12 mouse cellular contexts compared by ENCODE assay signal in the genomic region with DNA sequence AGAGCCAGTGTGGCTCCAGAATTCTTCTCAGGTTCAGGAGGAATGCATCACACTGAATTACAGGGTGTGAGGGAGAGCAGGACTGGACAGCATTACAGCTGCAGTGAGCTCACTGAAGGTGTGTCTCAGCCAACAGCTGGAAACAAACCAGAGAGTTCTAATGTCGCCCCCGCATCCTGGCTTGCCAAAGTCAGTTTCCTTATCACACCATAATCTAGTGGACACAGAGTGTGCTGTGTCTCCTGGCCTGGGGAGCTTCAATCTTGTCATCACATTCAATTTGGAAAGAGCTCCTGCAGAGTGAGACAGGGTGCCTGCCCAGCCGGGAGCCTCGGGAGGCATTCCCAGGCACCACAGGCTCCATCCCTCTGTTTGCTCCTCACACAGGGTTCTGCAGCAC.
DNase-seq lines count a peak whose midpoint lies in the region; ATAC-seq and TF ChIP-seq lines count a peak whose summit lies in the region.
"Had no signal": no experiment of that assay in that cellular context is flagged by ENCODE, and none has a peak within 500 bp of the region (broad histone marks: within the 10 kb centered on the region; RNA-seq: fewer than 3 reads in every experiment).

No protein-coding gene starts in this region.

- WGBS in heart, embryonic 10.5 days = 3% methylated on average over 4 of the region's 4 CpGs
- 13% methylated on average over 4 of the region's 4 CpGs for WGBS in limb, embryonic 13.5 days

- no peak overlapping the region for H3K9ac ChIP-seq in limb, embryonic 13.5 days
- H3K9ac ChIP-seq: hindbrain, embryonic 14.5 days had no signal

- TF ChIP-seq CTCF in gastrocnemius, adult 2 months (IDR thresholded peaks at IDR 0.05) = no peak

- peak; percentile 5 for DNase-seq in gastrocnemius, postnatal 25 days
- no peak for DNase-seq in gastrocnemius, adult 2 months
- DNase-seq in embryo, embryonic 10.5 days (ENCODE audit: low spot score) = peak; percentile 31
- peak; percentile 87 for DNase-seq in heart, embryonic 10.5 days (ENCODE audit: low spot score)
- no peak for DNase-seq in cerebellum, postnatal 10 days
- no peak for DNase-seq in layer of hippocampus, adult 9-11 months
- DNase-seq: cerebellum, postnatal 36 days; midbrain, embryonic 14.5 days; right cerebral cortex, adult 18-20 months had no signal

- no peak overlapping the region for H3K4me3 ChIP-seq in gastrocnemius, adult 2 months
- H3K4me3 ChIP-seq in heart, embryonic 10.5 days = no peak overlapping the region
- H3K4me3 ChIP-seq in limb, embryonic 13.5 days = no peak overlapping the region

- H3K9me3 ChIP-seq in heart, embryonic 10.5 days = no peaks in the 10 kb centered on the region
- no peaks in the 10 kb centered on the region for H3K9me3 ChIP-seq in limb, embryonic 13.5 days

- no peaks in the 10 kb centered on the region for H3K27me3 ChIP-seq in heart, embryonic 10.5 days (ENCODE audit: insufficient read depth, poor library complexity, severe bottlenecking)
- H3K27me3 ChIP-seq in limb, embryonic 13.5 days = no peaks in the 10 kb centered on the region

- intact Hi-C loops in gastrocnemius, adult 2 months (cut with DNase I) = no loop called here

- no peak overlapping the region for H3K4me2 ChIP-seq in limb, embryonic 13.5 days (replicated peaks)
- H3K4me2 ChIP-seq: hindbrain, embryonic 14.5 days had no signal

- H3K4me1 ChIP-seq in heart, embryonic 10.5 days = peaks cover 17% of the 10 kb centered on the region
- peaks cover 10% of the 10 kb centered on the region for H3K4me1 ChIP-seq in limb, embryonic 13.5 days

- ATAC-seq in limb, embryonic 13.5 days (ENCODE audit: low FRiP score, low read depth) = peak; percentile 73; the same call in 1 of the 2 replicates
- ATAC-seq in activated CD4-positive, CD25-positive, alpha-beta regulatory T cell, adult 4 months = no peak

- no peak overlapping the region for H3K27ac ChIP-seq in gastrocnemius, adult 2 months
- no peak overlapping the region for H3K27ac ChIP-seq in heart, embryonic 10.5 days
- H3K27ac ChIP-seq in limb, embryonic 13.5 days = no peak overlapping the region
- H3K27ac ChIP-seq: hindbrain, embryonic 14.5 days had no signal

- H3K36me3 ChIP-seq in heart, embryonic 10.5 days = no peaks in the 10 kb centered on the region
- H3K36me3 ChIP-seq in limb, embryonic 13.5 days = no peaks in the 10 kb centered on the region

Comparison
In these comparisons a context has a peak if more than half of its experiments do, and no peak if none do; other contexts are left out.
1. DNase-seq: peak in gastrocnemius, postnatal 25 days (single experiment), embryo, embryonic 10.5 days (single experiment) and heart, embryonic 10.5 days (single experiment); none in gastrocnemius, adult 2 months (single experiment), cerebellum, postnatal 10 days (0 of 2) and layer of hippocampus, adult 9-11 months (single experiment).